Mouse (Mus musculus) heart, embryonic 16.5 days (tissue): ENCODE measurements around the gene Dgkg. TPM values are rescaled to one million over a fixed set of nuclear protein-coding genes. Genes with fewer than 3 reads are reported as not detected.

ENCODE experiments used
- ATAC-seq: fragments of 200-750 bp; cut with Nextera tagmentation; replicated peaks from 2 replicates; pipeline ENCODE4 v1.8.0; 2017; ENCODE audit warnings: moderate number of reproducible peaks; ENCODE audit not compliant: insufficient read depth, low FRiP score; ENCODE audit errors: extremely low read depth
- H3K27ac ChIP-seq: fragments of 300-500 bp; sonication (generic); 2 replicates; pipeline ENCODE4 v1.5.1; 2014; ENCODE audit warnings: mild to moderate bottlenecking, low read length, control low read depth, moderate library complexity
- H3K27me3 ChIP-seq: fragments of 300-500 bp; sonication (generic); 2 replicates; pipeline ENCODE4 v1.6.1; 2014; ENCODE audit warnings: low read length, mixed read lengths; ENCODE audit not compliant: control insufficient read depth, insufficient read depth
- H3K36me3 ChIP-seq: fragments of 300-500 bp; sonication (generic); 2 replicates; pipeline ENCODE4 v1.6.1; 2014; ENCODE audit not compliant: control insufficient read depth, insufficient read depth
- H3K4me1 ChIP-seq: fragments of 300-500 bp; sonication (generic); 2 replicates; pipeline ENCODE4 v1.6.1; 2014; ENCODE audit warnings: low read length, mixed read lengths; ENCODE audit not compliant: control insufficient read depth, insufficient read depth
- H3K4me2 ChIP-seq: fragments of 300-500 bp; sonication (generic); 2 replicates; pipeline ENCODE4 v1.6.1; 2014; ENCODE audit warnings: low read depth, mild to moderate bottlenecking, control low read depth, low read length
- H3K4me3 ChIP-seq: fragments of 300-500 bp; sonication (generic); 2 replicates; pipeline ENCODE4 v1.5.1; 2014; ENCODE audit warnings: mild to moderate bottlenecking, control low read depth, low read length
- H3K9ac ChIP-seq: fragments of 300-500 bp; sonication (generic); 2 replicates; pipeline ENCODE4 v1.6.1; 2014; ENCODE audit warnings: low read length, control low read depth
- H3K9me3 ChIP-seq: fragments of 300-500 bp; sonication (generic); replicated peaks from 2 replicates; pipeline ENCODE4 v1.6.1; 2016; ENCODE audit warnings: low read length; ENCODE audit not compliant: control insufficient read depth
- WGBS: fragments of 180-500 bp; shearing (Covaris S2); extraction: QIAGEN DNeasy Blood & Tissue Kit; methylation state at CpG from one replicate; pipeline ENCODE4 v1.1.7; 2014; 5-methylcytosine and 5-hydroxymethylcytosine counted together
- polyA plus RNA-seq: library from polyadenylated mRNA; unstranded; fragments of >200 nt; fragmentation: Nextera tagmentation; extraction: Ambion mirVana; gene quantifications from 2 replicates; pipeline ENCODE4 v1.2.1, GENCODE M21; 2015

Dgkg gene
- polyA plus RNA-seq, 1 experiment from 2014 or later, result 1.4 TPM

DNA sequence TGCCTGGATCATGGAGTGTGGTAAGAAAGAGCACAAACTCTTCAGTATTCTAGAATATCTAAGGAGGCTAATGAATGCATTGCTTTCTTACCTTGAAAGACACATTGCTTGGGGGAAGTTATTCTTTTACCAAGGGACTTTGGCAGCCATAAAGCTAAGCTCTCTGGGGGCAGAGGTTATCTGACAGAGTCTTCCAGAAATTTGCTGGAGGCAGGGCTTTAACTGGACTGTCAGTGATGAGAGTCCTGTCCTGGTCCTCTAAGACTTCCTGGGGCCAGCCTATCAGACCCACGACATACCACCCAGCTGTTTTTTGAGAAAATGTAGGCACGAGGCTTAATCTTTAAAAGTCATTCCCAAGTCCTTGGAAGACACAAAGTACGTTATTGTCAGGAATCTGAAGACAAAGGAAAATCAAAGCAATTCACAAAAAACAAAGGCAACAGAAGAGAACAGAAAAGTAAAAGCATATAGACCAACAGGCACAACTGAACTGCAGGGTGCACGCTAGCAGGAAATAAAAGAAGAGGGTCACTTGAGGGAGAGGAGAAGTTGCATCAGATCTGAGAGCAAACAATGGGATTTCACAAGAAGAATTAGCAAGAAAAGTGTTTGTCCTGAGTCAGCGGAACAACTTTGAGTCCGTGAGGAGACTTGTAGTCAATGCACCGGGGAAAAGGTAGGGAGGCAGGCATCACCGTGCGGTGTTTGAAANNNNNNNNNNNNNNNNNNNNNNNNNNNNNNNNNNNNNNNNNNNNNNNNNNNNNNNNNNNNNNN lies 146.0 kb downstream of the Dgkg start:
- ATAC-seq, result no peak
- 62% methylated on average over 9 of the region's 9 CpGs for WGBS

DNA sequence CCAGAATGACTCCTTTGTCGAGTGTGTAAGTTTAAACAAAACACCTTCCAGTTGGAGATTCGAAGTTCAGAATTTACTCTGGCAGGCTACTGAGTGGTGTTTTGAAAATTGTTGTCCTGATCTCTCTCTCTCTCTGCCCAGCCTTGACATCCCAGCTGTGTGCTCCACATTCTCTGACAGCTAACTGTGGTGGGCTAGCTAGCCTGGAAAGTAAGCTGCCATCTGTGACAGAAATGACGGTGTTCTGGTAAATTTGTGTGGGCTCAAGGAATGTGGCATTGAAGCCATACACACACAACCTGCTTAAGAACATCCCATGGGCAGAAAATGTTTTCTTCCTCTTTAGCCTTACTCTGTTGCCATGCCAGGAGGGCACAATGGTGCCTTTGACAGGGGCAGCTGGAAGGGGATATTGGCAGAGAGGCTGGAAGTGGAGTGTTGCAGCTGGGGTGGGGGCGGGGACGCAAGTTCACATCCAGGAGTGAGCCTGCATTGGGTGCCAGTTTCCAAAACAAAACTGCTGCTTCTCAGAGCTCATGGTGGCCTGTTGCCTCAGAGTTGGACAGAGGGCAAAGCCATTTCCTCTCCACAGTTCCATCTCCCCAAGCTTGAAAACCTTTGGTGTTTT lies 148.0 kb downstream of the Dgkg start:
- no peak overlapping the region for H3K27ac ChIP-seq
- H3K4me2 ChIP-seq, result no peak overlapping the region
- 79% methylated on average over 5 of the region's 5 CpGs for WGBS
- no peaks in the 10 kb centered on the region for H3K36me3 ChIP-seq
- no peak overlapping the region for H3K4me3 ChIP-seq
- H3K9ac ChIP-seq, result no peak overlapping the region
- peaks cover 14% of the 10 kb centered on the region for H3K4me1 ChIP-seq
- H3K27me3 ChIP-seq, result no peaks in the 10 kb centered on the region
- H3K9me3 ChIP-seq, result no peaks in the 10 kb centered on the region
- ATAC-seq, result no peak

More for the DNA sequence above, 146.0 kb downstream of the Dgkg start:
- Histone ChIP-seq H3K27ac (no peak overlapping the region), H3K36me3 (no peaks in the 10 kb centered on the region), H3K4me2 (no peak overlapping the region), H3K27me3 (no peaks in the 10 kb centered on the region), H3K9me3 (no peaks in the 10 kb centered on the region), H3K4me3 (no peak overlapping the region), H3K9ac (no peak overlapping the region), H3K4me1 (no peaks in the 10 kb centered on the region)

DNA sequence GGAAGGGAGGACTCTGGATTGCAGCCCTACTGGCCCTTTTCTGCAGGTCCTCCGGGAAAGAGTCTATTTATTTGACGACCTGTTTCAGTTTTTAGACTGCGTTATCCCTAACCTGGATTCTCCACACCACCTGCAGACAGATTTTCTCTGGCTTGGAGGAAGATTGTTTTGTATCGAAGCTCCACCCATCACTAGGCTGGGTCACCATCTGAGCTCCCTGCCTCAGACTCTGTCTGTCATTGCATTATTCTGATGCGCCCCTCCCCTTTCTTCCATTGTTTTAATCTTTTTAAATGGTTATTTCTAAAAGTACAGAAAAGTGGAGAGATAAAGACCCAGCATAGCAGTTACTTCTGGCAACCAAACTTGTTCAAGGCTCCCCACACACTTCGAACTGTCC lies 151.4 kb downstream of the Dgkg start:
- Histone ChIP-seq H3K4me1 (peaks cover 22% of the 10 kb centered on the region), H3K4me2 (no peak overlapping the region), H3K9me3 (no peaks in the 10 kb centered on the region), H3K27me3 (no peaks in the 10 kb centered on the region), H3K4me3 (no peak overlapping the region), H3K36me3 (no peaks in the 10 kb centered on the region), H3K27ac (no peak overlapping the region; the same call in 1 of the 2 replicates), H3K9ac (no peak overlapping the region)
- no peak for ATAC-seq
- 75% methylated on average over 6 of the region's 6 CpGs for WGBS

DNA sequence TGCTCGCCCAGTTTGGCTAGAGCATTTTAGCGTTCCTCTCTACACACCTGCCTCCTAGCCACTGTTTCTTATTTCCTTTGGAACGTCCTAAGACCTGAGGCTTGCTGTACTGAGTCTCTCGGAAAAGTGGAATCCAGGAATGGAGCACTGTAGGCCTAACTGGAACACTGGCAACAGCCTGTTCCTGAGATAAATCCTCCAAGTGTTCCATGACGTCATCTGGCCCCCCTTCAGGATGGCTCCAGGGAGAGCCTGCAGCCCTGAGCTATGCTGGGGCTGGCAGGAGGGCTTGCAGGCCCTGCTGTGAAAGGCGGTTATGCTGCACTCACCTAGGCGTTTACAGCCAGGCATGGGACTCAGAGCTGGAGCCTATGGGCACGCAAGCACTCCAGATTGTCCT lies 152.2 kb downstream of the Dgkg start:
- Histone ChIP-seq H3K4me2 (no peak overlapping the region), H3K4me3 (no peak overlapping the region)
- ATAC-seq, result peak; percentile 80

DNA sequence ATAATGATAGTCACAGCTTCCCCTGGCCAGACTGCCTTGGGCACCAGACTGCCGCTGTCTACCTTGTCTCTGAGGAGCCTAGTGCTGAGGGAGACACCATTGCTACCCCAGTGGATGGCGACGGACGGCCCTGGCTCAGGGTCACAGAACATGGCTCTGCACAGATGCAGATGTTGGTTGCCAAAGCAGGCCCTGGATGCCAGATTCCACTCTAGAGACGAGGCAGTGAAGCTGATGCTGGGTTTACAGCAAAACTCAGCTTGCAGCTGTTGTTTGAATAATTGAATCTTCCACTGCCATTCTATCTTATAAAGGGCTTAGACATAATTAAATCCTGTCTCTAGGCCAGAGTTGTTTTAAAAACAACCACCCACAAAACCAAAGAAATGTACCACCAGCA lies 153.0 kb downstream of the Dgkg start:
- ATAC-seq, result no peak
- Histone ChIP-seq H3K36me3 (no peaks in the 10 kb centered on the region), H3K9me3 (no peaks in the 10 kb centered on the region), H3K27me3 (no peaks in the 10 kb centered on the region), H3K4me1 (peaks cover 29% of the 10 kb centered on the region), H3K4me3 (no peak overlapping the region), H3K27ac (no peak overlapping the region; the same call in 1 of the 2 replicates), H3K4me2 (no peak overlapping the region), H3K9ac (no peak overlapping the region; the same call in 1 of the 2 replicates)
- 56% methylated on average over 5 of the region's 5 CpGs for WGBS

More for the DNA sequence above, 152.2 kb downstream of the Dgkg start:
- Histone ChIP-seq H3K27me3 (no peaks in the 10 kb centered on the region), H3K9me3 (no peaks in the 10 kb centered on the region), H3K4me1 (peaks cover 27% of the 10 kb centered on the region), H3K27ac (peak overlapping the region; percentile 66), H3K36me3 (no peaks in the 10 kb centered on the region), H3K9ac (peak overlapping the region; percentile 8)
- WGBS, result 26% methylated on average over 8 of the region's 8 CpGs

DNA sequence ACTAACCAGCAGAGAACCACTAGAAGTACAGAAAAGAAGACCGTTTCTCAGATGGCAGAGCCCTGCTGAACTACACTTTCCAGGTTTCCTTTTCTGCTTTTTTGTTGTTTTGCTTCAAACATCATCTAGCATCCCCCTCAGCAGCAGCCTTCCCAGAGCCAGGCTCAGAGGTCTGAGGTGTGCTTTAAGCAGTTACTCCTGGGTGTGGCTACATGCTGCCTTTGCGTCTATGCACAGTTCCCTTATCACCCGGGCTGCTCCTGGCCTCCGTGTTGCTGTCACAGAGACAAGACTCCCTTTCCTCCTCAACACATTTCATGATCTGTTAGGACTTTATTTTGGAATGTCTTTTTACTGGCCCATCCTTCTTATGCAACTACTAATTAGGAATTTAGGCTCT lies 153.6 kb downstream of the Dgkg start:
- H3K9me3 ChIP-seq, result no peaks in the 10 kb centered on the region
- no peaks in the 10 kb centered on the region for H3K36me3 ChIP-seq
- H3K9ac ChIP-seq, result no peak overlapping the region
- no peaks in the 10 kb centered on the region for H3K27me3 ChIP-seq
- no peak overlapping the region for H3K4me2 ChIP-seq
- peaks cover 29% of the 10 kb centered on the region for H3K4me1 ChIP-seq
- H3K4me3 ChIP-seq, result no peak overlapping the region
- no peak overlapping the region for H3K27ac ChIP-seq
- WGBS, result 38% methylated on average over 4 of the region's 4 CpGs
- no peak for ATAC-seq

DNA sequence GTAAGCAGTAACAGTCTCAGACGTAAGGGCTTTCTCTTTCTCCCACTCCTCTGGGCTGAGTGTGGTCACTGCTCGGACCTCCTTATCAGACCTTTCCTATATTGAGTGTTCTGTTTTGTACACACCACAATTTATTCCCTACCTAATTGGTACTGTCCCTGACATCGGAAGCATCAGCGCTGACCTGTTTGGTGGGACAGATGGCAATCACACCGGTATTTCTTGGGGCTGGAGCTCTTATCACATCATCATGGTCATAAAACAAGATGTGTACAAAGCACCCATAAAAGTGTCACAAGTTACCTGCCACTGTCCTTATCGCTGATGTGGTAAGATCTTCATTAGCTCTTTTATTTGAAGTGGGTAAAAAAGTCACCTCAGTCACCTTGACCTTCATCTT lies 155.2 kb downstream of the Dgkg start:
- no peak overlapping the region for H3K4me2 ChIP-seq
- 86% methylated on average over 6 of the region's 6 CpGs for WGBS
- no peak overlapping the region for H3K27ac ChIP-seq
- no peaks in the 10 kb centered on the region for H3K27me3 ChIP-seq
- no peak for ATAC-seq
- H3K9ac ChIP-seq, result no peak overlapping the region
- H3K4me1 ChIP-seq, result peaks cover 38% of the 10 kb centered on the region
- no peaks in the 10 kb centered on the region for H3K9me3 ChIP-seq
- no peaks in the 10 kb centered on the region for H3K36me3 ChIP-seq
- H3K4me3 ChIP-seq, result no peak overlapping the region

DNA sequence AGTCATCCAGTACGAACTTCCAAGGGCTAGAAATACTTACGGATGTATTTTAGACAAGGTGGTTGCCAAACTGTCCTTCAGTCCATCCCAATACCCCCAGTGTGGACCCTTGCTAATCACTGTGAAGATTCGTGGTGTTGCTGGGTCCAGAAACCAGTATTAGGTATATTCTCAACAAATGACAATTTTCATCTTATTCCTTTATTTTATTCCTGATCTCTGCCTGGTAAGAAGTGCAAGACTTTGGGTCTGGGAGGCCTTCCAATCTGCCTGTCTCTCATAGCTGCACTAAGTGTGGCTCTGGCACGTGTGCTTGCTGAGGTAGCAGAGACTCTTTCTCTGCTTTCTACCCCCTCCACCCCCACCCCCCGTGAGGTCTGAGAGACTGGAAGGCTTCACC lies 156.5 kb downstream of the Dgkg start:
- no peak overlapping the region for H3K4me3 ChIP-seq
- H3K9me3 ChIP-seq, result no peaks in the 10 kb centered on the region
- peaks cover 46% of the 10 kb centered on the region for H3K4me1 ChIP-seq
- WGBS, result 80% methylated on average over 5 of the region's 5 CpGs
- no peak for ATAC-seq
- no peaks in the 10 kb centered on the region for H3K27me3 ChIP-seq
- no peak overlapping the region for H3K4me2 ChIP-seq
- H3K36me3 ChIP-seq, result no peaks in the 10 kb centered on the region
- no peak overlapping the region for H3K27ac ChIP-seq
- no peak overlapping the region for H3K9ac ChIP-seq

DNA sequence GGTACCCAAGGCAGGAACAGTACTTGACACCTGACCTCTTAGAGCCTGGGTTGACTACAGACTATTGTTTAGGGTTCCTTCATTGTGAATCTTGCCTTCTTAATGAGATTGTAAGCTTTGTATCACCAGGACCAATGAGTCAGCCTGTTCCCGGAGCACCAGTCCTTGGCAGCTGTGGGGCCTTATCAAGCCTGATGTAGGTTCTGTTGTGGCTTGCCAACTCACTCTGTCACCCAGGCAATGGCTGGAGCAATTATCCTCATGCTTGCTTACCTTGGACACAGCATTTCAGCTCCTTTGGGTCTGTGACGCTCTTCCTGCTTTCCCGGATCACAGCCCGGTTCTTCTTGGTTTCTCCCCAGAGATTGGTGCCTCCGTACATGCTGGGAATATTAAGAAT lies 157.1 kb downstream of the Dgkg start:
- no peaks in the 10 kb centered on the region for H3K36me3 ChIP-seq
- no peaks in the 10 kb centered on the region for H3K27me3 ChIP-seq
- H3K4me2 ChIP-seq, result no peak overlapping the region
- H3K4me1 ChIP-seq, result peaks cover 47% of the 10 kb centered on the region
- no peak overlapping the region for H3K4me3 ChIP-seq
- no peak overlapping the region for H3K27ac ChIP-seq
- no peak overlapping the region for H3K9ac ChIP-seq
- H3K9me3 ChIP-seq, result no peaks in the 10 kb centered on the region
- no peak for ATAC-seq
- 75% methylated on average over 5 of the region's 5 CpGs for WGBS
